Mouse (Mus musculus) urinary bladder, postnatal 14 days (tissue): Measurements from ENCODE around the gene Cd52.

Experiments
- DNase-seq: peaks from one replicate; pipeline ENCODE4 v3.0.0; 2021; ENCODE audit warnings: low spot score

The Cd52 gene

DNA sequence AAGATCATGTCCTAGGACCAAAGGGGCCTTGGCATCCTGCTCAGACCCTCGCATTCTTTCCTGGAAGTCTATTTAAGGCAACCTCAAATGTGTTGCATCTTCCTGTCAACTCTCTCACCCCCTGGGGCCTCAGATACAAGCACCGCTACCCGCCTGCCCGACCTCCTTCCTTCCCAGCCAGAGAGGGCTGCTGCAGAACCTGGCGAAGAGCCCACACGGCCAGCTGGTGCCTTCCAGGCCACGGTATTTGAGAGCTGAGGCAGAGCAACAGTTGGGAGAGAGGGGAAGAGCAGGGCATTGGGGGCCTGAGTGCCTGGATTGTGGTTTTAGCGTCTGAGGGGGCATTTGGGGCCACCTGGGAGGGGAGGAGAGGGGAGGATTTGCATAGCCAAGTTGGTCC, 42.3 kb downstream of the Cd52 start:
- DNase-seq: no peak

- DNase-seq: no peak
These were observed 43.0 kb downstream of the Cd52 start for GRCm38 (mm10) chr4:134051912-134052311.

- DNase-seq: no peak
These were observed 47.2 kb downstream of the Cd52 start for GRCm38 (mm10) chr4:134047648-134048047.

GRCm38 (mm10) chr4:134043041-134043440, 51.8 kb downstream of the Cd52 start:
- DNase-seq: no peak

GRCm38 (mm10) chr4:134041317-134042123, 53.4 kb downstream of the Cd52 start:
- DNase-seq: no peak

DNA sequence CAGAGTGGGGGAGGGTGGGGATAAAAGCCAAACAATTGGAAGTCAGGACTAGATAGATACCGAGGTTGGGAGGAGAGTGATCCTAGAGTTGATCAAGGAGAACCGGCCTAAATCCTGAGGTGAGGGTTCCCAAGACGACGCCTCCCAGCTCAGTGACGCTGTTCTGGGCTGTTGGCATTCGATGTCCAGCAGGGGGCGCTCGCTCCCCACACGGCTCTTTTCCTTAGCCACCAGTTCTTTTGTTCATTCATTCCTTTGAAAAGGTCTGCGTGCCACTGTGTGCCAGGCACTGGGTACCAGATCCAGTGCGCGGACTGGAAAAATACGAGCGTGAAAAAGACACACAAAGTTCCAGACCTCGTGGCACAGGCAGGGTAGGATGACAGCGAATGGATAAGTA, 58.9 kb downstream of the Cd52 start:
- peak; percentile 78 for DNase-seq
